Mouse (Mus musculus) layer of hippocampus, postnatal 36 days (tissue): ENCODE results near the gene Map2k4. TPM values are rescaled to one million over a fixed set of nuclear protein-coding genes. Genes with fewer than 3 reads are reported as not detected.
A peak's percentile ranks its signal among the peaks of the same experiment; 100 is the strongest.

Experiments used
- DNase-seq, 2 experiments: peaks; one replicate each; pipeline ENCODE4 v3.0.0; 2022
- microRNA-seq, 2 experiments: library from miRNA; unstranded; fragments of <30 nt; microRNA quantifications; one replicate each; pipeline ENCODE4 v1.2.0; 2021
- total RNA-seq, 2 experiments: library from RNA; stranded (reverse); gene quantifications; 2 replicates each; pipeline ENCODE4 v1.2.3; 2021

Gene Map2k4
- total RNA-seq, 2 experiments from 2014 or later: 194 to 203 TPM

GRCm38 (mm10) chr11:65706176-65706575 lies 81.9 kb downstream of the Map2k4 start:
- no peak for DNase-seq

GRCm38 (mm10) chr11:65704861-65705260 lies 83.2 kb downstream of the Map2k4 start:
- DNase-seq: no peak

DNA sequence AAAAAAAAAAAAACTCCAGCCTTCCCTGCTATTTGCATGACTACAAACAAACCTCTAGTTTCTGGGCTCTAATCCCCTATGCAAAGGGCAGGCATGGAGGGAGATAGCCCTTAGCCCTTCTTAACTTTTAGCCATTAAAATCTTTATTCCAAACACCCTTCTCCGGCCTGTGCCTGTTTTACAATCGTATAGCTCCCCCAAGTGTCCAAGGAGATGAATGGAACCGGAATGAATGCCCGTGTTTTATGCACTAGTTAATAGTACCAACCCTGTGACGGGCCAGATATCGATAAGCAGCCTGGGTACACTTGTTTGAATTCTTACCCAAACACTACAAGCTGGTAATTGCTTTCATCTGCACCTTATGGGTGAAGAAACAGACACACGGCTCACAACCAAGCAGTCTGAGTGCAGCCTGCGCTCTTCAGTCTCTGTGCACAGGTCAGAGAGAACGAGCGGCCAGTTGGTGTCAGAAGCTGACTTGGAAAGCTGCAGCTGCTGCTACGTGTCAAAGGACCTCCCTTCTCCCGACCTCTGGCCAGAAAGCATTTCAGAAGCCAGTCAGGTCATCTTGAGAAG lies 109.2 kb downstream of the Map2k4 start:
- peak; percentile 27 to 42 for DNase-seq

DNA sequence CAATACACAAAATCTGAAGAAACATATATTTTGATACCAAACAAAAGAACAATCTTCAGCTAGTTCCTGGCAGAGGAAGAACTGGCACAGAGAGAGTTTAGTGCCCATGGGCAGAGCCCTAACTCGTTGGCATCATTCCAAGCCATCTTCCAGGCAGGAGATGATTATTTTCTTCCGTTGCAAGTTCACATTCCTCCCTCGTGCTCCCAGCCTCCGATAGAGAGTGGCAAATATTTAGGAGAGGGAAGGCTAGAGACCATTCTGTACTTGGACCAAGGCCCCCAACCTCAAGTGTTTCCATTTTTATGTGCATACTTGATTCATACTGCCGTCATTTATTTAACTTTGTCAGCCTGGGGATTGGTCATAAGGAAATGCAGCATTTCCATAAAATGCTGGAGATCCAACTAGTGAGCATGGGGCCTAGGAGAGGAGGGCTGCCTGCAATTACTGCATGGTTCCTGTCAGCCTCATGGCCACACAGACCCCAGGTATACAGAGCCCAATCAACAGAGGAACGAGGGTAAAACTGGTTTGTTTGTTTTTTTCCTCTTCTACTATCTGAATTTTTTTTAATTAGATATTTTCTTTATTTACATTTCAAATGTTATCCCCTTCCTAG lies 120.6 kb downstream of the Map2k4 start:
- DNase-seq: no peak

- DNase-seq: no peak
These were observed 123.2 kb downstream of the Map2k4 start for GRCm38 (mm10) chr11:65664903-65665302.

GRCm38 (mm10) chr11:65661790-65662522 lies 126.1 kb downstream of the Map2k4 start:
- DNase-seq: no peak

GRCm38 (mm10) chr11:65653932-65654331 lies 134.2 kb downstream of the Map2k4 start:
- DNase-seq: no peak

- no peak for DNase-seq
These were observed 136.7 kb downstream of the Map2k4 start for GRCm38 (mm10) chr11:65651426-65651825.

DNA sequence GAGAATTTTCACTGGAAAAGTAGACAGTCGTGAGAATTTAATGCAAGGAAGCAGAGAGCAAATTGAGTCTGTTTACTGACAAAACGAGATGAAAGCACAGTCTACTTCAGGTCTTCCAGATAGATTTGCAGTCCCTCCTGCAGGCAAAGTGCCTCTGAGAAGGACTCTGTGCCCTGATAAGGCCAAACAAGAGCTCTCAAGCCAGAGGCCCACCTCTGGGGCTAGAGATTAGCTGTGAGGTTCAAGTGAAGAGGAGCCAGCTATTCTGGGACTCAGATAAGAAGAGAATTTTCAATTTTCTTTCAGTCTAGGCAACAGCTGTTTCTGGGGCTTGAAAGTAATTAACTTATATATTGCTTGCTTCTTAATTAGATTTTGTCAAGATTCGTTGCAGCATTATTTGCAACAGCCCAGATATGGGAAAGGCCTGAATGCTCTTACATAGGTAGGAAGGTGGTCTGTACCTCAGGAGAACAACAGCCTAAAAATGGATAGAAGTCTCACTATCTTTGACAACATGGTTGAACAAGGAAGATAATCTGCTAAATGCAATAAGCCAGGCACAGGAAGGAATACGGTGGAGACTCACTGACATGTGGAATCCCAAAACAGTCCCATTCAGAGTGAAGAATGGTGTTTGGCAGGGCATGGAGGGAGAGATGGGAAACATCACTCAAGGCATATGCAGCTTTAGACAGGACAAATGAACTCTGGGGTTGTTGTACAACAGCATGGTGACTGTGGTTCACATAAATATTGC lies 138.0 kb downstream of the Map2k4 start:
- no peak for DNase-seq

- no peak for DNase-seq
These were observed 138.6 kb downstream of the Map2k4 start for GRCm38 (mm10) chr11:65649469-65649868.

DNA sequence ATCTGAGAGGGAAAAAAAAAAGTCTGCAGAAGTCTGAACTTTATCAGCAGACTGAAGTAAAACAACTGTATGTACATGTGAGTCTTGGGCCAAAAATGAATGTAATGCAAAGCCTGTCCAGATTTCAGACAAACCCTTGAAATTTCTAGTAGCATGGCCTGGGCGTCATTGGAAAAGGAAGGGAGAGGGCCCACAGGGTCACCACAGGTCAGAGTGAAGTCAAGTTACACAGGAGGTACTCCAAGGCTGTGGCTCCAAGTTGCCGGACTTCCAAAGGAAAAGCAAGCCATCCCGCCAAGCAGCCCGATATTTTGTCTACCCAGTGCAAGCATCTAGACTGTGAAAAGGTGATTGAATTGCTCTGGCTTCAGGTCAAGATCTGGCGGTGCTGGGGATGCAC lies 141.8 kb downstream of the Map2k4 start:
- DNase-seq: no peak

- DNase-seq: no peak
These were observed 143.6 kb downstream of the Map2k4 start for GRCm38 (mm10) chr11:65644539-65644938.

- DNase-seq: no peak
These were observed 147.8 kb downstream of the Map2k4 start for GRCm38 (mm10) chr11:65640261-65640660.

Small RNA genes within 50 kb of the gene (microRNA-seq; reads per million reads assigned to microRNA genes)
- gene Mir744: 30,172 to 41,750 reads per million in 2 experiments

Other genes starting within 250 kb of the Map2k4 start
- gene Zkscan6, start 18.9 kb upstream of the Map2k4 start, total RNA-seq: 10 to 100 TPM; 12.7 to 13.3 TPM